Mouse (Mus musculus): ENCODE measurements around the gene Ssh3. TPM values are rescaled to one million over a fixed set of nuclear protein-coding genes. Genes with fewer than 3 reads are reported as not detected.
"Not testable (repeated sequence)": the region's sequence is repeated elsewhere in the genome, so short reads cannot be mapped to it uniquely, and the experiment has no call there.

Ssh3 gene
- total RNA-seq, 2 experiments from 2014 or later: 41.1 to 65.6 TPM

DNA sequence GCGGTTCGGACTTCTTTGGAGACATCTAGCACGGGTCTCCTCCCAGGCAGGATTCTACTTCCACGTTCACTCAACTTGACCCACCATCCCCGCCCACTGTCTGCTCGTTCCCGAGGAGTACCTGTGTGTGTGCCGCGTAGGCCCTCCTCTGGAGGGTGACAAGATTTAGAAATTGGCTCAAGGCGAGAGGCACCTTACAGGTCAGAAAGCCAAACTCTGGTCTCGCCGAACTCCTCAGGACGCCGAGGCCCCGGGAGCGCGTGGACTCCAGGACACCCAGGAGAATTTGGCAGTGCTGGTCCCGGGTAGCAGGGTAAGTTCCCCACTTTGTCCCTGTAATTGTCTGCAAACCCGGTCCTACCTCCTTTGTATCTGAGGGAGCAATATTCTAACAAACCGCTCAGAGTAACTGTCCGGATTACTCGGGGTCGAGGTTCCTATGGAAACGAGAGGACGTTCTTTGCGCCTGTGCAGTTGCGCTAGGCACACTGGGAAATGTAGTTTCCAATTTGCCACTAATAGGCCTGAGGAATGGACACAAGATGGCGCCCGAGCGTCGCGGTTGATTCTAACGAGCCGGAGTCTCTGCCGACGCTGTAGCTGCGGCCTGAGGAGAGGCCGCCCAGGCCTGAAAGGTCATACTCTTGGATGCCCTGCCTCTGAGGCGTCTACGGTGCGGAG is 11.6 kb downstream of the Ssh3 start:
- intact Hi-C loops (cut with DNase I): loop anchor here (1.0 to 10.0 kb wide), 2 partner anchors 49 to 187 kb away; partner anchors contain the start of gene Grk2
- DNase-seq (ENCODE audit: low spot score in 2 of 2): peak; percentile 88 to 91

DNA sequence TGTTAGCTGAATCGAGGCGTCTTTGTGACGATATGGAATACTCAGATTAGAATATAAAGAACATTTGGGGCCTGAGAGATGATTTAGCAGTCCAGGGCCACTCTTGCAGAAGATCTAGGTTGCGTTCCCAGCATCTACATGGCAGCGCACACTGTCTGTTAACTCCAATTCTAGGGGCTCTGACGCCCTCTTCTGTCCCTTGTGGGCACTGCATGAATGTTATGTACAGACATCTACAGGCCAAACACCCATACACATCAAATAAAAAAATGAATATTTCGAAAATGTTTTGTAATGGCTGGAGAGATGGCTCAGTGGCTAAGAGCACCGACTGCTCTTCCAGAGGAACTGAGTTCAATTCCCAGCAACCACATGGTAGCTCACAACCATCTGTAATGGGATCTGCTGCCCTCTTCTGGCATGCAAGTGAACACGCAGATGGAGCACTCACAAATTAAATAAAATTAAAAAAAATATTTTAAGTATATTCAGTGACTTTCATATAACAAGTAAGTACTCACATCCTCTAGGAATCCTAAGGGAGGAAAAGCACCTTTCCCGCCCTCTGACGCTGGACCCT is 13.3 kb downstream of the Ssh3 start:
- intact Hi-C loops (cut with DNase I): loop anchor here (10.0 kb wide), 1 partner anchor 189 kb away; no protein-coding TSS in a partner anchor
- no peak for DNase-seq (ENCODE audit: low spot score in 2 of 2)

DNA sequence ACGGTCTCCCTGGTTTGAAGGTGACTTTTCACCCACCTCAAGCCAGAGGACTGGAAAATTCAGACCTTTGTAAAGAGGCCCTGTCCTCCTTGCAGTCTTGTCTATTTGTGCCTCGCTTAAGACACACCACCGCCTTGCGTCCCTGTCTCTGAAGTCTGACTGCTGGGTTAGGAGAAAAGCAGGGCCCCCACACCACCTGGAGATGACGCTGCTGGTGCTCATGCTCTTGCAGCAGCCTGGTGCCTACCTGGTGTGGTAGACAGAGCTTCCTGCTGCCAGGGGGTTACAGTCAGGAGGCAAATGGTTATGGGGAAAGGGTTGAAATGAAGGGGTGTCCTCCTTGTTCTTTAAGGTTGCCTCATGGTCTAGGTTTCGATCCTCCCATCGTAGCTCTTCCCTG is 14.8 kb downstream of the Ssh3 start:
- DNase-seq (ENCODE audit: low spot score in 2 of 2): no peak
- intact Hi-C loops (cut with DNase I): loop anchor here (10.0 kb wide), 1 partner anchor 191 kb away; no protein-coding TSS in a partner anchor

DNA sequence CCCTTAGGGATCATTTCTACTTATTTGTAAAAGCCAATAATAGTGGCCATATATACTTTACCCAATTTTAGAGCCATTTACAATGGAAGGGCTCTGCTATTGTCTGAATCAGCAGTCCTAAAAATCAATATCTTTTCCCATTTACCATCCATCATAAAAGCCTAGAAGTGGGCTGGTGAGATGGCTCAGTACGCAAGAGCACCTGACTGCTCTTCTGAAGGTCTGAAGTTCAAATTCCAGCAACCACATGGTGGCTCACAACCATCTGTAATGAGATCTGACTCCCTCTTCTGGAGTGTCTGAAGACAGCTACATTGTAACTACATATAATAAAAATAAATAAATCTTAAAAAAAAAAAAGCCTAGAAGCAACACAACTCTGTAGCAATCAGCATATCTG is 20.3 kb downstream of the Ssh3 start:
- intact Hi-C loops (cut with DNase I); DNase-seq (ENCODE audit: low spot score in 2 of 2): not testable (repeated sequence)

DNA sequence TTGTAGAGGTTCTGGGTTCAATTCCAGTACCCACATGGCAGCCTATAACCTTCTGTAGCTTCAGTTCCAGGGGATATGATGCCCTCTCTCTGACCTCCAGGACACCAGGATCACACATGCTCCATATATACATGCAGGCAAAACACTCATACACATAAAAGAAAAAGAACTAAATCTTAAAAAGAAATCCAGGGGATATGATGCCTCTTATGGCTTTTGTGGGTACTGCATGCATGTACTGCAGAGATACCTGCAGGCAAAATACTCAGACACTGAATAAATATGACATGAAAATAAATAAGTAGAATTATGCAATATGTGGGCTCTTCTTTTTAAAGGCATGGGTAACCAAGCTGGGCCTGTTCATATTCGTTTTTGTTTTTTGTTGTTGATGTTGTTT is 22.0 kb downstream of the Ssh3 start:
- intact Hi-C loops (cut with DNase I): no loop called here
- no peak for DNase-seq (ENCODE audit: low spot score in 2 of 2)

DNA sequence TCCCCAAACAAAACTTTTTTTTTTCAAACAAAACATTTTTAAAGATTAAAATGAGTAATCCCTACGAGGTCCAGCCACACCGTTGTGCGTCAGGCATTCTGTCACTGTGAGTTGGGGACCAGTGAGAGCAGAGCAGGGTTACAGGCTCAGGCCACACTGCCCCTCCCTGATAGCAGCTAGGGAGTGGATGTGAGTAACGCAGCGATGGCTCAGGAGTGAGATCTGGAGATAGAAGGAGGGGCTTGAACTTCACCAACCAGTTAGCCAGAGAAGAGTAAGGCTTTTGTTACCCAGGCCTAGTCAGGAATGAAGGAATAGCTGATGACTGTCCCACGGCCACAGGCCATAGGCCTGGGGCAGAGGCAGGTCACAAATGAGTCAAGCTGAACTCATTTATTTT is 24.2 kb downstream of the Ssh3 start:
- DNase-seq (ENCODE audit: low spot score in 2 of 2): no peak

DNA sequence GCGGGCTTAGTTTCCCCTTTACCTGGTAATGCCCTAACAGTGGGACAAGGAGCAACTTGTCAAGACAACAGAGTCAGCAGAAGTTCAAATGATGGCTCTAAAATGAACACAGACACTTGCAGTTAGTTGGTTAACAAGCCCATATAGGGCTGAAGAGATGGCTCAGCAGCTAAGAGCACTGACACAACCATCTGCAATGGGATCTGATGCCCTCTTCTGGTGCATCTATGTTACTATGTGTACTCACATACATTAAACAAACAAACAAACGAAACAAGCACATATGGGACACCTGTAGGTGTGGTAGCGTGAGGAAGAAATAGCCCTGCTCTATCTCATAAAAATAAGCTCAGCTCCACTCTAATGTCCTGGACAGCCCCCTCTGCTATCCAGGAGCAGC is 26.6 kb downstream of the Ssh3 start:
- intact Hi-C loops (cut with DNase I): no loop called here
- no peak for DNase-seq (ENCODE audit: low spot score in 2 of 2)

More for the DNA sequence above, 24.2 kb downstream of the Ssh3 start:
- intact Hi-C loops (cut with DNase I): no loop called here

DNA sequence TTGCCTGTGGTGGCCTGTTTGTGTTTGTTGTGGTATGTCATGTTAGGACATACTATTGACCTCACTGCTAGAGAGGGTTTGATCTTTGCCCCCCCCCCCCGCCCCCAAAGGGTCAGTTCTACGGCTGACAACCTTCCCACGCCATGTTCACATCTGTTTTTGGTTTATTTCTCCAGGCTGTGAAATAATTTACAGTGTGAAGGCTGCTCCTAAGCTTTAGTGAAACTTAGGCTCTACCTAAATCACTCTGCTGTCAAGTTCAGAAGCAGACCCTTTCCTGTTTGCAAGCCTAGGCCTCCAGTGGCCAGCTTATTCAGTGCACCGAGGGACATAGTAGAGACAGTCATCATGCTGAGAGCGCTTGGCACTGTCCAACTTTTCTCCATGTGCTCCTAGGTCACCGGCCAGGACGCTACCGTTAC is 28.7 kb downstream of the Ssh3 start:
- DNase-seq (ENCODE audit: low spot score in 2 of 2): no peak
- intact Hi-C loops (cut with DNase I): no loop called here

DNA sequence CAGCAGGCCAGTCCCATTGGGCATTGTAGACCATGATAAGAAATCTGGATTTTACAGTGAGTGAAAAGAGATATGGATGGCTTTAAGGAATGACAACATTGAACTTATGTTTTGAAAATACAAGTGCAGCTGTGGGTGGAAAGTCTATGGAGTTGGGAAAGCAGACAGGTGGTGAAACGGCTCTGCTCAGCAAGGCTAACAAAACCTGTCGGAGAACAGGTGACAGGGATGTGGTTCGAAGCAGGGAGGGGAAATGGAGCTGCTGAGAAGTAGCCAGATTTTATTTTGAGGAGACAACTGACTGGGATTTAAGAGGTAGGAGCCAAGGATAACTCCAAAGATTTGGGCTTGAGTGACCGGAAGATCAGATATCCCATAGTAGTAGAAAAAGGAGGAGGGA is 34.4 kb downstream of the Ssh3 start:
- intact Hi-C loops (cut with DNase I): loop anchor here (5.0 kb wide), 1 partner anchor 107 kb away; the partner anchor contains the start of gene Aip
- DNase-seq (ENCODE audit: low spot score in 2 of 2): no peak

DNA sequence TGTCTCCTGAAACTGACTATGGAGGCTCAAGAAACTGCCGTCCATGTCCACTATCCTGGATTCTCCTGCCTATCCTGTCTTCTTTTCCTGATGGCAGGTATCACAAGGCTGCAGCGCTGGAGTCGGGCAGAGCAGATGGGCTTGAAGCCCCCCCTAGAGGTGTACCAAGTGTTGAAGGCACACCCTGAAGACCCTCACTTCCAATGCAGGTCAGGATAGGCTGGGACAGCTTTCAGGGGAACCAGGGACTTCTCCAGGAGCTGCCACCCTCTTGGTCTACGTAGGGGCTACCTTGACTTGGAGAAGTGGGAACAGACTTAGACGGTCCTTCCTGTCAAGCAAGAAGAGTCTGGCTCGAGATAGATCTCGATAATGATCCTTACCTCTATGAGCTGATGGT is 36.3 kb downstream of the Ssh3 start:
- intact Hi-C loops (cut with DNase I): loop anchor here (5.0 kb wide), 1 partner anchor 105 kb away; the partner anchor contains the start of gene Aip
- no peak for DNase-seq (ENCODE audit: low spot score in 2 of 2)

DNA sequence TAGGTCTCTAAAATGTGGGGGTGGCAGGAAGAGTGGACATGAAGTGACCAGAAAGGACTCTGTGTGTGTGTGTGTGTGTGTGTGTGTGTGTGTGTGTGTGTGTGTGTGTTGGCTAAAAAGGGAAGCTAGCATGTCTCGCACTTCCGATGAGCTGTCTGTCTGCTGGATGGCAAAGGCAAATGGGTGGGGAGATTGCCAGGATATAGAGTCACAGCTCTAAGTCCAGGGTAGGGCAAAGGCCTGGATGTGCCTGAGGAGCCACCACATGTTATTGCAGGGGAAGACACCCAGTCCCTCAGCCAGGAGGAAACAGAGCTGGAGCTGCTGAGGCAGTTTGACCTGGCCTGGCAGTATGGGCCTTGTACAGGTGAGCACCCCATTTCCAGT is 36.8 kb downstream of the Ssh3 start:
- intact Hi-C loops (cut with DNase I): loop anchor here (5.0 kb wide), 1 partner anchor 105 kb away; the partner anchor contains the start of gene Aip
- DNase-seq (ENCODE audit: low spot score in 2 of 2): no peak

DNA sequence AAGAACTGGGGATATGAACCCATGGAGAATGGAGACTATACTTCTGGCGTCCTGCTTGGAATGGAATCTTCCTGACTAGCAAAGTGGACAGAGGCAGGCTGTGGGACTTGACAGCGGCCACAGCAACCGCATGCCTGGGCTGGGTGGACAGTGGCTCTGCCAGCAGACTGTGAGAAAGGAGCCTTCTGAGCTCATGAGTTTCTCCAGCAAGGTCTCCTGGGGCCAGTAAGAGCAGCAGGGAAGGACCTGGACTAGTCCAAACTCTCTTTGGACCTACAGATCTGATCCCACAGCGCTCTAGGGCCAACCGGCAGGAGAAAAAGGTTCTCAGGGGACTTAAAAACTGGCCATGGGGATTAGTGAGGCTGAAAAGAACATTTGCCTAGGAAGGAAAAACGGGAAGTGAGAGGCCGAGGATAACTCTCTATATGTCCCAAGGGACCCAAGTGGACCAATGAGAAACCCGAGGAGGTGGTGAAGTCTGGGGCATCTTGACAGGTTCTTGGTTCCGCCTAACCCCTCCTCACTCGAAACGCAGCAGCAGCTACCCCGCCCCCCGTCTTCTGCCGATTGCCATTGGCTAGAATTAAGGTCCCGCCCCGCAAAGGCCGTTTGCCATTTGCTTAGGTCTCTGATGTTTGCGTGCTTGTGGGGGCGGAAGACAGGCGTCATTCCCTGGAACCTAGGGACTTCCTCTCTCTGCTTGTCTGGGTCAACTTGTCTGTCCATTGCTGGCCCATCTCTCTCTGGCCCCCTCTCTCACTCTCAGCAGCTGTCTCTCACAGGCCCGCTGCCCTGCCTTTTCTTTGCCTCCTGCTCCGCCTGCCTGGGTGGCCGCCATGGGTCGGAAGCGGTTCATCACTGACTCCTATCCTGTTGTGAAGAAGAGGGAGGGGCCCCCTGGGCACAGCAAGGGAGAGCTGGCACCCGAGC is 37.5 kb downstream of the Ssh3 start, which contains the start of gene Pold4:
Pold4 (plus strand) TSS at position 647 of the 933 bp plus-strand sequence.
- DNase-seq (ENCODE audit: low spot score in 2 of 2): peak; percentile 94 to 96
- intact Hi-C loops (cut with DNase I): loop anchor here (1.0 to 5.0 kb wide), 3 partner anchors 62 to 131 kb away; partner anchors contain the start of gene Aip

DNA sequence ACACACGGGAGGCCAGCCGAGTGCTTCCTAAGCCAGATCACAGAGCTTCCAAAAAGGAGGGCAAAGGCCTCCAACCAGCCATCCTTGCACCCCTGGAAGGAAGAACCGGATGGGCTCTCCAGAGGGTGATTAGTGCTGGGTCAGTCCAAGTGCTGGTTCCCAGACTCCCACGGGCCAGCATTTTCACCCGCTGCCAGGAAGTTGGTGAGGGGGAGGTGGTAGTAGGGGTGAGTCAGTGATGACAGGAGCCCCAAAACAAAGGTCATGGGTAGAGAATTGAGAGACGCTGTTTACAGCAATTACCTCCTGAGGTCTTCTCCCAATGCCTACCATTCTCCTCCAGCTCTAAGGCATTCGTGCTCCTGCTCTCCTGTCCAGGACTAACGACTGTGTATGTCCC is 38.6 kb downstream of the Ssh3 start:
- intact Hi-C loops (cut with DNase I): loop anchor here (2.0 to 5.0 kb wide), 2 partner anchors 103 to 130 kb away; partner anchors contain the start of gene Aip

DNA sequence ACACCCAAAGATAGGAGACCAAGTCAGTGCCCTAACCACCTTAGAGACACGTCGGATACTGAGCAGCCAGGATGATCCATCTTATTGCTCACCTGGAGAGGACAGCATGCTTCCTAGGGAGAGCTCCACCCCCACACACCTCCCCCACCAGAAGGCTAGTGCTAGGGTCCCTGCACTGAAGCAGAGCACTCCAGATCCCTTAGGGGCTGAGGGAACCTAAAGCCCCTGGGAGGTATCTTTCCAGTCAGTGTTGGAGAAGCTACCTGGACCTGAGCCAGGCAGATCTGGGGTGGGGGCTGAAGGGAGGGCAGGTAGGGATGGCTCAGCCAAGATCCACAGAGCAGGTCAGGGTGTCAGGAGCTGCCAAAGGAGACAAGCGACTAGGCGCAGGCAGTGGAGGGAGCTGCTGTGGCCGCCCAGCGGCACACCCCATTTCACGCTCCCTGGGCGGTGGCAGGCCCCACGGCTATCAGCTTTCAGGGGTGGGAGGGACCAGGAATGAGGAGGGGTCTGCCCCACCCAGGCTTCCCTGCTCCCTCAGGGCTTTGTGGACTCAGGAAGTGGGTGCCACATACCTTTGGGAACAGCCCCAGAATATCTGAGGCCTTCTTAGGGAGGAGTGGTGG is 39.4 kb downstream of the Ssh3 start:
- intact Hi-C loops (cut with DNase I): loop anchor here (2.0 to 10.0 kb wide), 4 partner anchors 23 to 215 kb away; partner anchors contain the start of genes Aip and Ndufv1
- no peak for DNase-seq (ENCODE audit: low spot score in 2 of 2)

More for the DNA sequence above, 38.6 kb downstream of the Ssh3 start:
- DNase-seq (ENCODE audit: low spot score in 2 of 2): no peak

DNA sequence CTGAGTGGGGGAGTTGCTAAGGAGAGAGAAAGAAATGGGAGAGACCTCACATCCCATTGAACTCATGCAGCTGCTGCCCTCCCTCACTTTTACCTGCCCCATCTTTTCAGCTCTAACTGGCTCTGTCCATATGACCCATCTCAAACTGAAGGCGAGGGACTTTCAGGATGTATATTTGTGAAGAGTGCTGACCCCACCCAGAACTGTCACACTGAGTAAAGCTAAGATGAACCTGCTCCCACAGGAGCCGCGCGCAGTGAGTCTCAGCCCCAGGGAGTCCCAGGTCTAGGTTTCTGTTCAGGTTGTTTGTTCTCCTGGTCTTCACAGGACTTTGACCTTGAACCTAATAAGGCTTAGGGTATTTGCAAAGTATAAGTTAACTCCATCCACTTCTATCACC is 40.1 kb downstream of the Ssh3 start:
- DNase-seq (ENCODE audit: low spot score in 2 of 2): no peak
- intact Hi-C loops (cut with DNase I): loop anchor here (2.0 to 10.0 kb wide), 2 partner anchors 22 to 214 kb away; partner anchors contain the start of gene Ndufv1

DNA sequence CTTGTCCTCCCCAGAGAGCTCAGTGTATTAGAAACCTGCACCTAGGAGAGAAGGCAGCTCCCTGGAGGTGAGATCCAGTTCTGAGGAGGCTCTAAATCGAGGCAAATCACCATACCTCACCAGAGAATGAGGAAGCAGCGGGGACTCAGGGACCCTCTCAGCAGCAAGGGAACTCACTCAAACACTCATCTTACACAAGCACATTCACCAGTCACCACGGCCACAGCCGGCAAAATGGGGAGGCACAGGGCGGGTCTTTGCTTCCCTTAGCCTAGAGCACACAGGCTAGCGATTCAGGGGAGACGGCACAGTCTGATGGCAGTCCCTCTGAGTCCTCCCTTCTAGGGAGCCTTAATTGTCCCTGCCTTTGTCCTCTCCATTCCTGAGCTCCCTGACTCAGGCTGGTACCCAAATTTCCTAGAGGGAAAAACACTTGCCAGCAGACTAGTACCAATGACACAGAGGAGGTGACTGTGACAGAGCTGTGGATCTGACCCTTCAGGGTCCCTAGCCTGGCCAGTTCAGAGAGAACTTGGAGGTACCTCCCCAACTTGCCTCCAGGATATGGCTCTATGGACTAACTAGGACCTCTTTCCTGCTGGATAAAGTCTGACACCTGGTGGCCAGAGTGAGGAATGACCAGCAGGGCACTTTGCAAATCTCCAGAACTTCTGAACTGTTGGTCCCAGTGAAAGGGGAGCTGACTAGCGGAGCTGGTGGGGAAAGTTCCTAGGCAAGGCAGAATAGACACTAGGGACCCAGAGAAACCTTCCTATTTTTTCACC is 40.9 kb downstream of the Ssh3 start:
- intact Hi-C loops (cut with DNase I): loop anchor here (2.0 to 10.0 kb wide), 2 partner anchors 21 to 213 kb away; partner anchors contain the start of gene Ndufv1
- DNase-seq (ENCODE audit: low spot score in 2 of 2): peak; percentile 63 to 65

DNA sequence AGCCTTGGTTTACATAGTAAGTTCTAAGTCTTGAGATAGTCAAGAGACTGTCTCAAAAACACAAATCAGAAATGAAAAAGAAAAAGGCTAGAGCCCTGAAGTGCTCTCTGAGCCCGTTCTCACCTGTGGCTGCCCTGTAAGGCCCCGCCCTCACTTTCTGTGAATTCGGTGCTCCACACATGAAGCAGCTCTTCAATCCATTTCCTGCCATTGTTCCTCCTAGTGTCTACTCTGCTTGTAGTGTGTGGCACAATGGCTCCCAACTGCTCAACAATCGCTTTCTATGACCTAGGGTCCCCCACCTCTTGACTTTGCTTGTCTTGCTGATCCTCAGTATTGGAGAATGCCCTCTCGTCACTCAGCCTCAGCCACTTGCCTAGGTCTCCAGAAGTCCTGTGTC is 41.5 kb downstream of the Ssh3 start:
- no peak for DNase-seq (ENCODE audit: low spot score in 2 of 2)
- intact Hi-C loops (cut with DNase I): loop anchor here (10.0 kb wide), 1 partner anchor 213 kb away; the partner anchor contains the start of gene Ndufv1

DNA sequence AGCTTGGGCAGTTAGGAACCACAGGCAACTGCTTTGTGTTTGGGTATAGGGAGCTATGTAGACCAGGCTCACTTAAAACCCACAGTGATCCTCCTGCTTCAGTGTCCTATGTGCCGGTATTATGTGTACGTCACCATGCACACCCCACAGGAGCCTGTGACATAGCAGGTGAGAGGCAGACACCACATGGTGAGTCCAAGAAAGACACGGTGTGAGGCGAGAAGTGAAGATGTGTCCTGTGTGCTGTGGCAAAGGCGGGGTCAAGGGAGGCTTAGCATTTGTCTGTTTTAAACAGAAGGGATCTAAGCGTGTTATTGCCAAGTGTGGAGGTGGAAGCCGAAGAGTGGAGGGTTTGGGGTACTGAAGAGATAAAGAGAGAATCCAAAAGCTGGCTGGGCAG is 42.2 kb downstream of the Ssh3 start:
- no peak for DNase-seq (ENCODE audit: low spot score in 2 of 2)

More for the DNA sequence above, 42.2 kb downstream of the Ssh3 start:
- intact Hi-C loops (cut with DNase I): loop anchor here (10.0 kb wide), 1 partner anchor 212 kb away; the partner anchor contains the start of gene Ndufv1
